Mouse (Mus musculus) small intestine, adult 2 months (tissue): ENCODE results near the gene Pml.

Experiments
- CTCF ChIP-seq: fragments of 200-500 bp; IDR thresholded peaks from 2 replicates; pipeline ENCODE4 v1.5.1; 2012; ENCODE audit warnings: low read depth, mild to moderate bottlenecking, control low read depth, inconsistent platforms, low read length, moderate library complexity, mixed read lengths; ENCODE audit not compliant: insufficient replicate concordance, insufficient read length; ENCODE audit errors: extremely low read depth
- POLR2A ChIP-seq: fragments of 200-500 bp; IDR thresholded peaks from 2 replicates; pipeline ENCODE4 v1.6.1; 2012; ENCODE audit warnings: low read depth, mild to moderate bottlenecking, control low read depth, inconsistent platforms, low read length, moderate library complexity

DNA sequence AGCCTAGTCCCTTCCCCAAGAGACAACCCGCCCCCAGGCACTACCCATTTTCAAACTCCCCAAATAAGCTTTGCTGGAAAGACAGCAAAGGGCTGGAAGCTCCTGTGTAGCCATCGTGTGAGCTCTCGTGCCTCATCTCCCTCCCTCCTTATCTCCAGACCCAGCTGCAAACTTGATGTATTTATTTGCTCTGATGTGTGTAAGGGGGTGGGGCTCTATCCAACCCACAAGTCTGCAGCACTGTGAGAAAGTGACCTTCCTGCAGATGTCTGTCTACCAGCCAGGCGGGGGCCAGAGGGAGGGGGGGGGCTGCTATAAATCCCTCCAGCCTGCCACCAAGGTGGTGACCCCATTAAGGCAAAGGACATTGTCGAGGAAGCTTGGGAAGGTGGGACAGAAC is 35.7 kb downstream of the Pml start:
- TF ChIP-seq CTCF (no peak), POLR2A (no peak)
